Mouse (Mus musculus): ENCODE measurements around the gene Smurf1.

- TF ChIP-seq CTCF (IDR thresholded peaks at IDR 0.05) (peak; percentile 74), EP300 (IDR thresholded peaks at IDR 0.05) (no peak)
These were observed 80.9 kb downstream of the Smurf1 start for GRCm38 (mm10) chr5:144884629-144885217.
